Mouse (Mus musculus) ovary, postnatal 36 days (tissue): Measurements from ENCODE around the gene Sucnr1.

ENCODE experiments used
- DNase-seq: peaks from one replicate; pipeline ENCODE4 v3.0.0; 2022; ENCODE audit warnings: low spot score, mixed read lengths

The Sucnr1 gene

GRCm38 (mm10) chr3:60111889-60112646, 30.4 kb downstream of the Sucnr1 start:
- DNase-seq = no peak

DNA sequence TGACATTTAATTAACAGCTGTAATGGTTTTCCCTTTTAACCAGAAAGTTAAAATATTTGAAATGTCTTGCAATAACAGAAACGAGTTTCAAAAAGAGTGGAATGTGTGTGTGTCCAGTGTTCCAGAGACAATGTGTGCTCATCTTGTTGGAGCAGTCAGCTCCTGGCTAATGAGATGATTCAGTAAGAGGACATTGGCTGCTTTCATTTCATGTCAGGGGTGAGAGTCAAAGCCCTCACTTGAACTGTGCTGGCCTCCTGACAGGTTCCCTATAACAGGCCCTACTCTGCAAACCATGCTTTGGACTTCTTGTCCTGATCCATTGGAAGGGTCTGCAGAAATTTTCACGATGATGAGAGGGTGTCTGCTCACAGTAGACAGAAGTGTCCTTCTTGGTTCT, 32.9 kb downstream of the Sucnr1 start:
- no peak for DNase-seq

- no peak for DNase-seq
These were observed 39.8 kb downstream of the Sucnr1 start for GRCm38 (mm10) chr3:60121449-60121848.

DNA sequence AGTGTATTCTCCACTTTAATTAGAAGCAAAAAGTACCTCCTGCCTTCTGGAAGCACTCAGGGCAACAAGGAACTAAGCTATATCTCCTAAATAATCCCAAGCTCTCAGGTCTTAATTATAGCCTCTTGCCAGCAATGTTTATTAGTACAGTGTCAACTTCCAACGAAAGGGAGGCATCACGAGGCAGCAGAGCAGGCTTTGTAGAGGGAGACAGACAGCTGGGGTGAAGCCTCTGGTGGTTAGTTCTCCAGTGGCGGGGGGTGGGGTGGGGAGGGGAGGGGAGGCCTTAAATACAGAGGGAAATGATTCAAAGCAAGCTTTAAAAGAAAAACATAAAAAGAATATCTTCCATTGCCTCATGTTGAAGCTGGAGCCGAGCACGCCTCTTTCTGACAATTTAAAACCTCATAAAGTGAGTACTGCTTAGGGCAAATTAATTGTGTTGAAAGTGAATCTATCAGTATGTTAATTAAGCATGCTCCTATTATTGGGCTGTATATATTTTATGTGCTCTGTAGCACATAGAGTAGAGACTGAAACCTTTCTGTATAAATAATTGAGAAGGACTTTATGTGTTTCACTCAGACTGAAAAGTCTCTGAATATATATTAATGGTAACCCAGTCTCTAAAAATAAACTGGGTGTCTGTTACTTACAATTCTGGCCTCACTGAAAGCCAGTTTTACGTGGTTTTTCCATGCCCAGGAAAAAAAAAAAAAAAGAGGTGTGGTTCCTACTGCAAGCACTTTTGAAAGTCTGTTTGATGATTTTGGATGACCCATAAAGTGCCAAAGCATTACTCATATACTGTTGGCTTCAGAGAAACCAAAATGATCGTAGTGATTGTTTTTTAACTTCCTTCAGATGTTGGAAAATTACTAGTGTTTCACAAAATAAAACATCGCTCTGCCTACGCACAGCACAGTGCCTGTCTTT, 42.5 kb downstream of the Sucnr1 start:
- DNase-seq = no peak

DNA sequence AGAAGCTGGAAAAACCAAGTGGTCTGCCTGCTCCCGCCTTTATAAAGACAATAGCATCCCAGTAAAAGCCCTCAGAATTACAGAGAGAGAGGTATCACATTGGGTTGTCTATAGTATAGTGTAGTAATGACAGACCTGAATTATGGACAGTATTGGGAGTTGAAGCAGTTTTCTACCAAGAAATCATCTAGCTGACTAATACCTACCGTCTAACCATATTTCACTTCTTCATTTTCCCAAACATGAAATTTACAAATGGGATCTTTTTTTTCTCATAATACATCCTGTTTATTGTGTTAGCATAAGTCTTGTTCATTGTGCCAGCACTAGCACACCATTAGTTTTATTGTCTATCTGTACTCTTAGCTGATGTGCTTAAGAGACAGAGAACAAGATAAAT, 44.9 kb downstream of the Sucnr1 start:
- no peak for DNase-seq

DNA sequence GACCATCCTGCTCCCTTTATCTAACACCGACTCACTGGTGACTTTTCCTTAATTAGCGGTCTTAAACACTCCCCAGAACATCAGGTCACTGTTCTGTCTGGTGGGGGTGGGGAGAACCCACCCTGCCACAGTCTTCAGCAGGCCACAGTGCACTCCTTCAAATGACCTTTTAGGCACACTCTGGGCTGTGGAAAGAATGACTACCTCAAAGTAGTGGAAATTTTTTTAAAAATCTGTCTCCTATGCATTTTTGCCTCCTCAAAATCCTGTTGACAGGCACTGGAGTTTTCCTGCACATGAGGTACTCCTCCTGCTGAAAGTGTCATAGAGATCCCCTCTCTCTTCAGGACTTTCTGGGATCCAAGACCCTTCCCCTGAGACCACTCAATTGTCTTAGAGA, 46.6 kb downstream of the Sucnr1 start:
- DNase-seq = no peak

GRCm38 (mm10) chr3:60135801-60136200, 54.1 kb downstream of the Sucnr1 start:
- DNase-seq = no peak
